Mouse (Mus musculus): Measurements from ENCODE around the gene Myh7. TPM values are rescaled to one million over a fixed set of nuclear protein-coding genes. Genes with fewer than 3 reads are reported as not detected.

Myh7 gene
- polyA plus RNA-seq, 1 experiment, result not detected

DNA sequence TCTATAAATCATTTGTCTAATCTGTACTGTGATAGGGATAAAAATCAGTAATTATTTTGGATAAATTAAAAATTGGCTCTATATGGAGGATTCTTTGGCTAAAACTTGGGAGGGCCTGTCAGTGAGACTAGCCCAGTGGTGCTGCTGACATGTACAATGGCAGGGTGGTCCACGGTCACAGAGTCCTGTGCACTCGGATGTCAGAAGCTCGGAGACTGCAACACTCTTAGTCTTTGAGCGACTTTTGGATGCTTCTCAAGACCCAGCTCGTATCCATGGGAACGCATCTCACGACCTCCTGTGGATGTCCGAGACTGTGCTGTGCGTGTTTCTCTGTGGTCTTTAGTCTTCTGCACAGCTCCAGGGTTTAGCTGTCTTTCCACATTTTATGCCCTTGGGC is 26.0 kb upstream of the Myh7 start:
- Histone ChIP-seq H3K4me3 (ENCODE audit: insufficient read depth, low read length) (no peak overlapping the region), H3K4me1 (ENCODE audit: control insufficient read depth, insufficient read depth, low read length) (peaks cover 4% of the 10 kb centered on the region), H3K27ac (ENCODE audit: insufficient read depth, low read depth, low read length) (no peak overlapping the region)
- TF ChIP-seq CTCF (IDR thresholded peaks at IDR 0.05; ENCODE audit: low read depth, low read length) (no peak), POLR2A (IDR thresholded peaks at IDR 0.05; ENCODE audit: borderline replicate concordance, low read depth, low read length) (no peak)

- peaks cover 8% of the 10 kb centered on the region for H3K4me1 ChIP-seq (ENCODE audit: control insufficient read depth, insufficient read depth, low read length)
- H3K27ac ChIP-seq (ENCODE audit: insufficient read depth, low read depth, low read length), result no peak overlapping the region
- no peak for TF ChIP-seq CTCF (IDR thresholded peaks at IDR 0.05; ENCODE audit: low read depth, low read length)
- TF ChIP-seq POLR2A (IDR thresholded peaks at IDR 0.05; ENCODE audit: borderline replicate concordance, low read depth, low read length), result no peak
- no peak overlapping the region for H3K4me3 ChIP-seq (ENCODE audit: insufficient read depth, low read length)
These were observed 22.4 kb upstream of the Myh7 start for GRCm38 (mm10) chr14:55016876-55017275.

GRCm38 (mm10) chr14:55015767-55016111 is 21.3 kb upstream of the Myh7 start:
- H3K4me1 ChIP-seq (ENCODE audit: control insufficient read depth, insufficient read depth, low read length), result peaks cover 8% of the 10 kb centered on the region
- TF ChIP-seq POLR2A (IDR thresholded peaks at IDR 0.05; ENCODE audit: borderline replicate concordance, low read depth, low read length) (no peak), CTCF (IDR thresholded peaks at IDR 0.05; ENCODE audit: low read depth, low read length) (no peak)
- H3K4me3 ChIP-seq (ENCODE audit: insufficient read depth, low read length), result peak overlapping the region; percentile 67
- peak overlapping the region; percentile 19 for H3K27ac ChIP-seq (ENCODE audit: insufficient read depth, low read depth, low read length)

GRCm38 (mm10) chr14:55014991-55015766 is 20.8 kb upstream of the Myh7 start, which contains the start of gene Ngdn:
Gene Ngdn, plus strand, starts transcription at chr14:55015454.
- Histone ChIP-seq H3K27ac (ENCODE audit: insufficient read depth, low read depth, low read length) (peak within 1 kb of the TSS; percentile 48), H3K4me1 (ENCODE audit: control insufficient read depth, insufficient read depth, low read length) (peaks cover 8% of the 10 kb centered on the region), H3K4me3 (ENCODE audit: insufficient read depth, low read length) (peak within 1 kb of the TSS; percentile 67)
- 0 out of 2 replicates have a peak, but pooled peaks have one; percentile 34 for TF ChIP-seq CTCF (IDR thresholded peaks at IDR 0.05; ENCODE audit: low read depth, low read length)
- no peak; the same call in 1 of the 2 replicates for TF ChIP-seq POLR2A (IDR thresholded peaks at IDR 0.05; ENCODE audit: borderline replicate concordance, low read depth, low read length)

DNA sequence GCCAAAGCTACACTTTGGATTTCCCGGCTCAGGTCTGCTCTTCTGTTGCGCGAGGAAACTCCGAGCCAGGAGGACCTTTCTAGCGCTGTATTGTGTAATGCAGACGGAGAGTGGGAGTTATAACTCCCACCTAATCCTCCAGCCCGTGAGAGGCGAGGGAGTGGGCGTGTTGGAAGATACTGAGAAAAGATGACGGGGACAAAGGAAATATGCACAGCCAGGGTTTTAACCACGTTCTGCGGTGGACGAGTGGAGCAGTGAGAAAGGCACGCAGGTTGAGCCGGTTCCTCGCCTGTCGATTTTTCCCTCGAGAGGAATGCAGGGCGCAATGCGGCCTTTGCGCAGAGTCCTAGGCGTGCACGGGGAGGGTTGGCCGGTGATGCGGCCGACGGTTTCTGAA is 20.2 kb upstream of the Myh7 start:
- Histone ChIP-seq H3K4me3 (ENCODE audit: insufficient read depth, low read length) (peak overlapping the region; percentile 66), H3K27ac (ENCODE audit: insufficient read depth, low read depth, low read length) (peak overlapping the region; percentile 48), H3K4me1 (ENCODE audit: control insufficient read depth, insufficient read depth, low read length) (peaks cover 8% of the 10 kb centered on the region)
- no peak for TF ChIP-seq POLR2A (IDR thresholded peaks at IDR 0.05; ENCODE audit: borderline replicate concordance, low read depth, low read length)
- TF ChIP-seq CTCF (IDR thresholded peaks at IDR 0.05; ENCODE audit: low read depth, low read length), result no peak

GRCm38 (mm10) chr14:55011116-55011515 is 16.7 kb upstream of the Myh7 start:
- no peak overlapping the region for H3K4me3 ChIP-seq (ENCODE audit: insufficient read depth, low read length)
- TF ChIP-seq POLR2A (IDR thresholded peaks at IDR 0.05; ENCODE audit: borderline replicate concordance, low read depth, low read length), result no peak
- 0 out of 2 replicates have a peak, but pooled peaks have one; percentile 19 for TF ChIP-seq CTCF (IDR thresholded peaks at IDR 0.05; ENCODE audit: low read depth, low read length)
- peaks cover 4% of the 10 kb centered on the region; the same call in 1 of the 2 replicates for H3K4me1 ChIP-seq (ENCODE audit: control insufficient read depth, insufficient read depth, low read length)
- H3K27ac ChIP-seq (ENCODE audit: insufficient read depth, low read depth, low read length), result no peak overlapping the region

GRCm38 (mm10) chr14:55008417-55008816 is 14.0 kb upstream of the Myh7 start:
- Histone ChIP-seq H3K4me1 (ENCODE audit: control insufficient read depth, insufficient read depth, low read length) (no peaks in the 10 kb centered on the region), H3K27ac (ENCODE audit: insufficient read depth, low read depth, low read length) (no peak overlapping the region), H3K4me3 (ENCODE audit: insufficient read depth, low read length) (no peak overlapping the region)
- TF ChIP-seq POLR2A (IDR thresholded peaks at IDR 0.05; ENCODE audit: borderline replicate concordance, low read depth, low read length) (no peak), CTCF (IDR thresholded peaks at IDR 0.05; ENCODE audit: low read depth, low read length) (no peak)

GRCm38 (mm10) chr14:55007120-55007908 is 12.9 kb upstream of the Myh7 start:
- no peaks in the 10 kb centered on the region for H3K4me1 ChIP-seq (ENCODE audit: control insufficient read depth, insufficient read depth, low read length)
- H3K27ac ChIP-seq (ENCODE audit: insufficient read depth, low read depth, low read length), result no peak overlapping the region
- H3K4me3 ChIP-seq (ENCODE audit: insufficient read depth, low read length), result no peak overlapping the region
- no peak for TF ChIP-seq POLR2A (IDR thresholded peaks at IDR 0.05; ENCODE audit: borderline replicate concordance, low read depth, low read length)
- no peak for TF ChIP-seq CTCF (IDR thresholded peaks at IDR 0.05; ENCODE audit: low read depth, low read length)

DNA sequence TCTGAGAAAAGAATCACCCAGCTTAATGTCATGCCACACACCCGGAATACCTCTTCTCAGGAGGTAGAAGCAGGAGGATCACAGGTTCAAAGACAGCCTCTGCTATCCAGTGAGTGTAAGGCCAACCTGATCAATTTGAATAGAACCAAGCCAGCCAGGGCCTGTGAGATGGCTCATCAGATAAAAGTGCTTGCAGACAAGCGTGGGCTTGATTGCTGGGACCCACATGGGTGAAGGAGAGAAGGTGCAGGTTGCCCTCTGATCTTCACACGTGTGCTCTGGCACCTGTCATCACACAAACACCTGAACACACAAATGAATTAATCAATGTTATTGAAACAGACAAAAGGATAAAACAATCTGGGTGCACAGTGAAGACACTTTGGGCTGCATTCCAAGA is 12.1 kb upstream of the Myh7 start:
- Histone ChIP-seq H3K4me1 (ENCODE audit: control insufficient read depth, insufficient read depth, low read length) (no peaks in the 10 kb centered on the region), H3K4me3 (ENCODE audit: insufficient read depth, low read length) (no peak overlapping the region)
- TF ChIP-seq POLR2A (IDR thresholded peaks at IDR 0.05; ENCODE audit: borderline replicate concordance, low read depth, low read length), result no peak
- TF ChIP-seq CTCF (IDR thresholded peaks at IDR 0.05; ENCODE audit: low read depth, low read length), result no peak

GRCm38 (mm10) chr14:55005967-55006366 is 11.5 kb upstream of the Myh7 start:
- H3K4me1 ChIP-seq (ENCODE audit: control insufficient read depth, insufficient read depth, low read length), result no peaks in the 10 kb centered on the region
- TF ChIP-seq CTCF (IDR thresholded peaks at IDR 0.05; ENCODE audit: low read depth, low read length) (no peak), POLR2A (IDR thresholded peaks at IDR 0.05; ENCODE audit: borderline replicate concordance, low read depth, low read length) (no peak)
- H3K27ac ChIP-seq (ENCODE audit: insufficient read depth, low read depth, low read length), result no peak overlapping the region
- H3K4me3 ChIP-seq (ENCODE audit: insufficient read depth, low read length), result no peak overlapping the region

More for the DNA sequence above, 12.1 kb upstream of the Myh7 start:
- no peak overlapping the region for H3K27ac ChIP-seq (ENCODE audit: insufficient read depth, low read depth, low read length)
